Mouse (Mus musculus) heart, embryonic 10.5 days (tissue): ENCODE measurements around the gene Commd7. TPM values are rescaled to one million over a fixed set of nuclear protein-coding genes. Genes with fewer than 3 reads are reported as not detected.

Experiments
- DNase-seq: peaks from one replicate; pipeline ENCODE4 v3.0.0-alpha.2; 2017; ENCODE audit warnings: low spot score
- H3K27ac ChIP-seq: fragments of 300-500 bp; sonication (generic); 2 replicates; pipeline ENCODE4 v1.5.1; 2016; ENCODE audit warnings: mild to moderate bottlenecking
- H3K27me3 ChIP-seq: fragments of 300-500 bp; sonication (generic); 2 replicates; pipeline ENCODE4 v1.6.1; 2016; ENCODE audit warnings: mild to moderate bottlenecking; ENCODE audit not compliant: poor library complexity, insufficient read depth, severe bottlenecking
- H3K36me3 ChIP-seq: fragments of 300-500 bp; sonication (generic); 2 replicates; pipeline ENCODE4 v1.6.1; 2016; ENCODE audit warnings: mild to moderate bottlenecking, moderate library complexity
- H3K4me1 ChIP-seq: fragments of 300-500 bp; sonication (generic); 2 replicates; pipeline ENCODE4 v1.6.1; 2016; ENCODE audit warnings: mild to moderate bottlenecking
- H3K4me3 ChIP-seq: fragments of 300-500 bp; sonication (generic); 2 replicates; pipeline ENCODE4 v1.5.1; 2016; ENCODE audit warnings: mild to moderate bottlenecking, moderate library complexity
- H3K9me3 ChIP-seq: fragments of 300-500 bp; sonication (generic); 2 replicates; pipeline ENCODE4 v1.6.1; 2016; ENCODE audit warnings: mild to moderate bottlenecking, moderate library complexity
- WGBS: fragments of 180-500 bp; shearing (Covaris S2); methylation state at CpG from one replicate; pipeline ENCODE4 v1.1.7; 2016; 5-methylcytosine and 5-hydroxymethylcytosine counted together
- polyA plus RNA-seq: library from polyadenylated mRNA; unstranded; fragments of >200 nt; fragmentation: Nextera tagmentation; extraction: Ambion mirVana; gene quantifications from 2 replicates; pipeline ENCODE4 v1.2.1, GENCODE M21; 2016

The Commd7 gene
- polyA plus RNA-seq, 1 experiment from 2014 or later = 68.6 TPM

GRCm38 (mm10) chr2:153650014-153650687 lies 17.6 kb upstream of the Commd7 start:
- no peak for DNase-seq
- peak overlapping the region; percentile 92 for H3K4me3 ChIP-seq
- H3K4me1 ChIP-seq = peaks cover 32% of the 10 kb centered on the region
- peak overlapping the region; percentile 94 for H3K27ac ChIP-seq
- 2% methylated on average over 28 of the region's 28 CpGs for WGBS
- H3K27me3 ChIP-seq = peaks cover 11% of the 10 kb centered on the region; the same call in 1 of the 2 replicates
- no peaks in the 10 kb centered on the region for H3K9me3 ChIP-seq
- 0 out of 2 replicates have a peak, but pooled peaks cover 5% of the 10 kb centered on the region for H3K36me3 ChIP-seq

- H3K27ac ChIP-seq = peak within 1 kb of the TSS; percentile 94
- DNase-seq = peak; percentile 78
- peaks cover 11% of the 10 kb centered on the region; the same call in 1 of the 2 replicates for H3K27me3 ChIP-seq
- no peaks in the 10 kb centered on the region for H3K36me3 ChIP-seq
- peak within 1 kb of the TSS; percentile 92 for H3K4me3 ChIP-seq
- WGBS = under 1% methylated on average over 89 of the region's 93 CpGs
- peaks cover 32% of the 10 kb centered on the region for H3K4me1 ChIP-seq
- no peaks in the 10 kb centered on the region for H3K9me3 ChIP-seq
These were observed 16.9 kb upstream of the Commd7 start, which contains the start of gene Dnmt3b for GRCm38 (mm10) chr2:153649298-153650013. Gene Dnmt3b (plus strand): TSS chr2:153649450.

- H3K4me1 ChIP-seq = peaks cover 32% of the 10 kb centered on the region
- WGBS = 22% methylated on average over 14 of the region's 14 CpGs
- H3K27me3 ChIP-seq = peaks cover 11% of the 10 kb centered on the region; the same call in 1 of the 2 replicates
- H3K9me3 ChIP-seq = no peaks in the 10 kb centered on the region
- DNase-seq = no peak
- peak overlapping the region; percentile 92 for H3K4me3 ChIP-seq
- H3K27ac ChIP-seq = peak overlapping the region; percentile 94
- no peaks in the 10 kb centered on the region for H3K36me3 ChIP-seq
These were observed 16.3 kb upstream of the Commd7 start for GRCm38 (mm10) chr2:153648773-153649297.

GRCm38 (mm10) chr2:153642999-153643398 lies 10.4 kb upstream of the Commd7 start:
- 52% methylated on average over 6 of the region's 6 CpGs for WGBS
- Histone ChIP-seq H3K4me1 (peaks cover 5% of the 10 kb centered on the region; the same call in 1 of the 2 replicates), H3K36me3 (no peaks in the 10 kb centered on the region), H3K9me3 (no peaks in the 10 kb centered on the region), H3K27me3 (peaks cover 2% of the 10 kb centered on the region; the same call in 1 of the 2 replicates), H3K27ac (no peak overlapping the region), H3K4me3 (no peak overlapping the region)
- DNase-seq = no peak

GRCm38 (mm10) chr2:153642496-153642895 lies 9.9 kb upstream of the Commd7 start:
- DNase-seq = no peak
- Histone ChIP-seq H3K27ac (no peak overlapping the region), H3K4me1 (peaks cover 5% of the 10 kb centered on the region; the same call in 1 of the 2 replicates), H3K4me3 (no peak overlapping the region), H3K9me3 (no peaks in the 10 kb centered on the region), H3K27me3 (no peaks in the 10 kb centered on the region; the same call in 1 of the 2 replicates), H3K36me3 (no peaks in the 10 kb centered on the region)
- 23% methylated on average over 3 of the region's 3 CpGs for WGBS

- WGBS = 18% methylated on average over 15 of the region's 15 CpGs
- Histone ChIP-seq H3K36me3 (no peaks in the 10 kb centered on the region), H3K27ac (peak overlapping the region; percentile 62), H3K27me3 (no peaks in the 10 kb centered on the region; the same call in 1 of the 2 replicates), H3K4me1 (peaks cover 5% of the 10 kb centered on the region; the same call in 1 of the 2 replicates), H3K4me3 (0 out of 2 replicates have a peak overlapping the region, but pooled peaks have one; percentile 15), H3K9me3 (no peaks in the 10 kb centered on the region)
- no peak for DNase-seq
These were observed 6.5 kb upstream of the Commd7 start for GRCm38 (mm10) chr2:153638977-153639680.

GRCm38 (mm10) chr2:153633259-153633658 lies 678 bp upstream of the Commd7 start:
- Histone ChIP-seq H3K27me3 (no peaks in the 10 kb centered on the region), H3K4me1 (peaks cover 17% of the 10 kb centered on the region), H3K27ac (peak overlapping the region; percentile 98; the same call in 1 of the 2 replicates), H3K4me3 (peak overlapping the region; percentile 90; the same call in 1 of the 2 replicates), H3K36me3 (peaks cover 10% of the 10 kb centered on the region), H3K9me3 (no peaks in the 10 kb centered on the region)
- DNase-seq = no peak
- 42% methylated on average over 5 of the region's 5 CpGs for WGBS

GRCm38 (mm10) chr2:153632871-153633226 lies 268 bp upstream of the Commd7 start:
- Histone ChIP-seq H3K4me1 (peaks cover 17% of the 10 kb centered on the region), H3K27ac (peak overlapping the region; percentile 98), H3K4me3 (peak overlapping the region; percentile 90), H3K27me3 (no peaks in the 10 kb centered on the region), H3K36me3 (peaks cover 14% of the 10 kb centered on the region), H3K9me3 (no peaks in the 10 kb centered on the region)
- no peak for DNase-seq
- WGBS = 18% methylated on average over 2 of the region's 2 CpGs

GRCm38 (mm10) chr2:153630950-153631349 lies 1.6 kb downstream of the Commd7 start:
- Histone ChIP-seq H3K36me3 (peaks cover 33% of the 10 kb centered on the region), H3K27me3 (no peaks in the 10 kb centered on the region), H3K4me1 (peaks cover 17% of the 10 kb centered on the region), H3K9me3 (no peaks in the 10 kb centered on the region), H3K27ac (no peak overlapping the region), H3K4me3 (no peak overlapping the region)
- 80% methylated on average over 3 of the region's 3 CpGs for WGBS
- DNase-seq = no peak

- no peaks in the 10 kb centered on the region for H3K9me3 ChIP-seq
- H3K27me3 ChIP-seq = no peaks in the 10 kb centered on the region
- no peak overlapping the region for H3K4me3 ChIP-seq
- 70% methylated on average over 10 of the region's 10 CpGs for WGBS
- no peak overlapping the region for H3K27ac ChIP-seq
- peaks cover 3% of the 10 kb centered on the region; the same call in 1 of the 2 replicates for H3K4me1 ChIP-seq
- peaks cover 93% of the 10 kb centered on the region for H3K36me3 ChIP-seq
- DNase-seq = no peak
These were observed 10.1 kb downstream of the Commd7 start for GRCm38 (mm10) chr2:153622449-153622848.

GRCm38 (mm10) chr2:153618889-153619288 lies 13.7 kb downstream of the Commd7 start:
- Histone ChIP-seq H3K27me3 (no peaks in the 10 kb centered on the region), H3K4me1 (no peaks in the 10 kb centered on the region), H3K36me3 (peaks cover 74% of the 10 kb centered on the region), H3K4me3 (no peak overlapping the region), H3K27ac (no peak overlapping the region), H3K9me3 (no peaks in the 10 kb centered on the region)
- WGBS = 70% methylated on average over 10 of the region's 10 CpGs
- no peak for DNase-seq

GRCm38 (mm10) chr2:153618439-153618838 lies 14.1 kb downstream of the Commd7 start:
- WGBS = 84% methylated on average over 6 of the region's 6 CpGs
- Histone ChIP-seq H3K9me3 (no peaks in the 10 kb centered on the region), H3K27ac (no peak overlapping the region), H3K36me3 (peaks cover 69% of the 10 kb centered on the region), H3K4me3 (no peak overlapping the region), H3K27me3 (no peaks in the 10 kb centered on the region), H3K4me1 (no peaks in the 10 kb centered on the region)
- no peak for DNase-seq
